Mouse (Mus musculus): ENCODE data around the gene Rbl2.

Gene Rbl2

GRCm38 (mm10) chr8:91171605-91172004 lies 101.7 kb downstream of the Rbl2 start:
- DNase-seq, result peak; percentile 77
